Mouse (Mus musculus): Measurements from ENCODE around the gene Pacsin1.

Gene Pacsin1

DNA sequence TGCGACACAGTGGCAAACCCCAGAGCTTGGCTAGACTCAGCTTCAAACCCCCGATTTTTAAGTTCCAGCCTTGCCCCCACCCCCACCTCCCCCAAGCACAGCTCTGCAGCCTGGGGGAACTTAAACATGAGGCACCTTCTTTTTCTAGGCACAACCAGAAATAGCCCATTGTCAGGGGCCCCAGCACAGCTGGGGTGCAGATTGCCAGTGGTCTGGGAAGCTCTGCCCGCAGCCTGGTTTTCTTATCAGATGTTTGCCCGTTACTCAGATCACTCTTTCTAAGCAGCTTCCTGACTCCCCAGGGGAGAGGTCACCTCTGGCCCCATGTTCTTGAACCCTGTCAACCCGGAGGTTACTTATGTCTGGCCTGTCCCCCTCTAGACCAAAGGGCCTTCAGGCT lies 1.1 kb downstream of the Pacsin1 start:
- in situ Hi-C loops (cut with MboI; ENCODE audit: low pct_unique_long_range_greater_than_20kb in 1 of 2, low sequenced_read_pairs in 2 of 2, unreplicated experiment in 1 of 2) = no loop called here

- in situ Hi-C loops (cut with MboI; ENCODE audit: low pct_unique_long_range_greater_than_20kb in 1 of 2, low sequenced_read_pairs in 2 of 2, unreplicated experiment in 1 of 2) = no loop called here
These were observed 1.8 kb downstream of the Pacsin1 start for GRCm38 (mm10) chr17:27657123-27657522.

- in situ Hi-C loops (cut with MboI; ENCODE audit: low pct_unique_long_range_greater_than_20kb in 1 of 2, low sequenced_read_pairs in 2 of 2, unreplicated experiment in 1 of 2) = no loop called here
These were observed 3.5 kb downstream of the Pacsin1 start for GRCm38 (mm10) chr17:27658767-27659166.

GRCm38 (mm10) chr17:27671720-27672119 lies 16.4 kb downstream of the Pacsin1 start:
- in situ Hi-C loops (cut with MboI; ENCODE audit: low pct_unique_long_range_greater_than_20kb in 1 of 2, low sequenced_read_pairs in 2 of 2, unreplicated experiment in 1 of 2) = no loop called here

GRCm38 (mm10) chr17:27673945-27674344 lies 18.6 kb downstream of the Pacsin1 start:
- in situ Hi-C loops (cut with MboI; ENCODE audit: low pct_unique_long_range_greater_than_20kb in 1 of 2, low sequenced_read_pairs in 2 of 2, unreplicated experiment in 1 of 2) = no loop called here

GRCm38 (mm10) chr17:27675453-27675852 lies 20.1 kb downstream of the Pacsin1 start:
- in situ Hi-C loops (cut with MboI; ENCODE audit: low pct_unique_long_range_greater_than_20kb in 1 of 2, low sequenced_read_pairs in 2 of 2, unreplicated experiment in 1 of 2) = no loop called here

DNA sequence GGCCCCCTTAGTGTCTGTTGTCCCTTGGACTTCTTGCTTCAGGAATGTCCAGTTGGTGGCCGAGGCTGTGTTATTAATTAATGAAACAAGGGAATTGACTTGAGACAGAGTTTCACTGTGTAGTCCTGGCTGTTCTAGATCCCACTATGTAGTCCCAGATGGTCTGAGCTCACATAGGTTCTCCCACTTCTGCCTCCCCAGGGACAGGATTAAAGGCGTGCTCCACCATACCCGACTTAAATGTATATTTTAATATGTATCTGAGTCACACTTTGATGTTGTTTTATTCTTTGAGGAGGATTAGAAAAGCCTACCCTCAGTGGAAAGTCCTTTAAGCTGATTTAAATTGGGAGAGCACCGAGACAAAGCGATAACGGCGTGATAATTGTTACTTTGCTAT lies 21.0 kb downstream of the Pacsin1 start:
- in situ Hi-C loops (cut with MboI; ENCODE audit: low pct_unique_long_range_greater_than_20kb in 1 of 2, low sequenced_read_pairs in 2 of 2, unreplicated experiment in 1 of 2) = no loop called here

DNA sequence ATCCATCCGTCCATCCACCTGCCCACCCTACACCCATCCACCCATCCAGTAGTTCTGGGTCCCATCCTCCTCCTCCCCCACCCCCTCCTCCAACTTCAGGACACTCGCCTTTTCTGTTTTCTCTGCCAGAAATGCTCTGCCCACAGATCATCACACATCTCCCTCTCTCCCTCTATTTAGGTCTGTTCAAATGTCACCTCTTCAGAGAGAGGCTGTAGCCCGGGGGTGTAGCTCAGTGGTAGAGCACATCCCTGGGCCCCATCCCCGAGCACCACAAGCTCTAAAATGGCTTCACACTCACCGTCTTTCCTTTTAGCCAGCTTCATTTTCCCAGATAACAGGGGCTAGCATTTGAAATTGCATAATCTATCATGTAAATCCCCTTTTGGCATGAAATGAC lies 22.4 kb downstream of the Pacsin1 start:
- in situ Hi-C loops (cut with MboI; ENCODE audit: low pct_unique_long_range_greater_than_20kb in 1 of 2, low sequenced_read_pairs in 2 of 2, unreplicated experiment in 1 of 2) = no loop called here

- in situ Hi-C loops (cut with MboI; ENCODE audit: low pct_unique_long_range_greater_than_20kb in 1 of 2, low sequenced_read_pairs in 2 of 2, unreplicated experiment in 1 of 2) = no loop called here
These were observed 23.9 kb downstream of the Pacsin1 start for GRCm38 (mm10) chr17:27678924-27679813.

- in situ Hi-C loops (cut with MboI; ENCODE audit: low pct_unique_long_range_greater_than_20kb in 1 of 2, low sequenced_read_pairs in 2 of 2, unreplicated experiment in 1 of 2) = no loop called here
These were observed 29.7 kb downstream of the Pacsin1 start for GRCm38 (mm10) chr17:27684886-27685549.

DNA sequence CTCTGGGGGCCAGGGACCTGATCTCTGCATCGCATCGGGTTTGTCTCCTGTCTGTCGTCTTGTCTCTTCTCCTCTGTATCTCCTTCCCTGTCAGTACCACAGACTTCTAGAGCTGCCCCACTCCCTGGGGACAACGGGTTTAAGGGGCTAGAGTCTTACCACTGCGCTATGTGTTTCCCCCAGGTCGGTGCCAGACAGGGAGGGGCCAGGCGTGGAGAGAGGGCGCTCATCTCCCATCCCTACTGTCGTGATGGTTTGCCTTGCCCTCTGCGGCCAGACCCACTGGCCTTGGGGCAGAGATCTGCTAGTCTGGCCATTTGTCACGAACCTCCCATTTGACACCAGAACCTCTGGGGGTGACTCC lies 30.2 kb downstream of the Pacsin1 start:
- in situ Hi-C loops (cut with MboI; ENCODE audit: low pct_unique_long_range_greater_than_20kb in 1 of 2, low sequenced_read_pairs in 2 of 2, unreplicated experiment in 1 of 2) = no loop called here

DNA sequence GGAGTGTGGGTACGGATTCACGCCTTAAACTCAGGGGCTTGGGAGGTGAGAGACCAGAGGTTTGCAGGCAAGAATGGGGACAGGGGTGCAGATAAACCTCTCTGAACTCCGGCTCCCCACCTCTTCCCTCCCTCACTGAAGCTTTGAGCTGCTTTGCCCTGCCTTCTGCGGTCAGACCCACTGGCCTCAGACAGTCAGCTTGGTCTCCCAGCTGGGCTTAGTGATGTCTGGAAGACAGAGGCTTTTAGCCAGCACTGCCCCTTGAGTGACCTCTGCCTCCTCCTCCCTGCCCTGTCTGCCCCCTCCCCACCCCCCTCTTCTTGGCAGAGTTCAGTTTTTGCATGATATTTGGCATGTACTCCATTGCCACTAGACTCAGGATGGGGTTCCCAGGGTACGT lies 31.1 kb downstream of the Pacsin1 start:
- in situ Hi-C loops (cut with MboI; ENCODE audit: low pct_unique_long_range_greater_than_20kb in 1 of 2, low sequenced_read_pairs in 2 of 2, unreplicated experiment in 1 of 2) = no loop called here

DNA sequence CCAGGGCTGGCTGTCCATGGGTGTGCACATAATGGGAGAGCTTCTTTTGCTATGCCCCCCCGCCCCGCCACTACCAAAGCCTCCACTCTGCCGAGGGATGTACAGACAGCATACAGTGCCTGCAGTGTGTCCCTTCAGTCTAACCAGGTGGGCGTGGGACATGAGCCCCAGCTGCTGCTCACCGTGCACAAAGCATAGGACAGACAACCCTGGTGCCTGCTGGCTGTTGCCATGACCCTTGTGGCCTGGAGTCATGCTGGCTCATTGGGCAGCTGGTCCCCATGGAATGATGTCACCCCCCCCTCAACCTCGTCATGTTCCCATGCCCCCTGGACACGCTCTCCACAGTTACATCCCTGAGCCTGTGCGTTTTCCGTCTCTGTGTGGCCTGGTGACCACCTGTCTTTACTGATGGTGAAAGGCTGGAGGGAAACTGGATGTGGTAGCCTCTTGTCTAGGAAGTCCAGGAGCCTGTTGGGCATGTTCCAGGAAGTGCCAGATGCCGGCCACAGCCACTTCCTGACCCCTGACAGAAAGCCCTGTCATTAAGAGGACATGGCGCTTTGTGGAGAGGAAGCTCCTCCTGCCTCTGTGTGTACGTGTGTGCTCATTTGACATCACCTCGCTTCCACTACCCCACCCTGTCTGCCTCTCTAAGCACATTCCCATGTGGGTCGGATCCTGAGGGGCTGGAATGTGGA lies 35.8 kb downstream of the Pacsin1 start:
- in situ Hi-C loops (cut with MboI; ENCODE audit: low pct_unique_long_range_greater_than_20kb in 1 of 2, low sequenced_read_pairs in 2 of 2, unreplicated experiment in 1 of 2) = no loop called here

GRCm38 (mm10) chr17:27699641-27700244 lies 44.4 kb downstream of the Pacsin1 start:
- in situ Hi-C loops (cut with MboI; ENCODE audit: low pct_unique_long_range_greater_than_20kb in 1 of 2, low sequenced_read_pairs in 2 of 2, unreplicated experiment in 1 of 2) = no loop called here

DNA sequence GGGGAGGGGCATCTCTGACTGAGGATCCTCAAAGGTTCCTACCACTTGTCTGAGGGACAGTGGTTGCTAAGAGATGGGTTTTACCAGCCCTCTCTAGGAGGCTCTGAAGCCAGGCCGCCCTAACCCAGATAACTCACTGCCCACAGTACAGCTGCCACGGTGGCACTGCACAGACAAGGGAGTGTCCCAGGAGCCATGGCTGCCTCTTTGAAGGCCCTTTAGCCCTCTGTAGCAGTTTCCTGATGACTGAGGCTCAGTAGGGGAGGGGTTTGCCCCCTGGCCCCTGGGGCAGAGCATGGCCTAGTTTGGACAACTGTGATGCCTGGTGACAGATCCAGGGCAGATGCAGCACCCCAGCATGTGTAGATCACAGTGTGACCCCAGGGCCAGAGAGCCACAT lies 45.5 kb downstream of the Pacsin1 start:
- in situ Hi-C loops (cut with MboI; ENCODE audit: low pct_unique_long_range_greater_than_20kb in 1 of 2, low sequenced_read_pairs in 2 of 2, unreplicated experiment in 1 of 2) = no loop called here

- in situ Hi-C loops (cut with MboI; ENCODE audit: low pct_unique_long_range_greater_than_20kb in 1 of 2, low sequenced_read_pairs in 2 of 2, unreplicated experiment in 1 of 2) = no loop called here
These were observed 46.5 kb downstream of the Pacsin1 start for GRCm38 (mm10) chr17:27701856-27702255.

DNA sequence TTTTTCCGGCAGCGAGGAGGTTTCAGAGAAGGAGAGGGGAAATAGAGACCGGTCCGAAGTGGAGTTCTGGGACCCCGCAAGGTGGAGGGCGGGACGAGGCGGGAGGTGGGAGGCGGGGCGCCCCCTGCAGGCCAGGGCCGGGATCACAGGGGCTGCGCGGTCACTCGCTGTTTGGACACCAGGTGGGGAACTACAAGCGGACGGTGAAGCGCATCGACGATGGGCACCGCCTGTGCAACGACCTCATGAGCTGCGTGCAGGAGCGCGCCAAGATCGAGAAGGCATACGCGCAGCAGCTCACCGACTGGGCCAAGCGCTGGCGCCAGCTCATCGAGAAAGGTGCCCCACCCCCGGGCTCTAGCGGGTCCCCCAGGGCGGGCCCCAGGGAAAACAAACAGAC lies 47.2 kb downstream of the Pacsin1 start:
- in situ Hi-C loops (cut with MboI; ENCODE audit: low pct_unique_long_range_greater_than_20kb in 1 of 2, low sequenced_read_pairs in 2 of 2, unreplicated experiment in 1 of 2) = no loop called here

DNA sequence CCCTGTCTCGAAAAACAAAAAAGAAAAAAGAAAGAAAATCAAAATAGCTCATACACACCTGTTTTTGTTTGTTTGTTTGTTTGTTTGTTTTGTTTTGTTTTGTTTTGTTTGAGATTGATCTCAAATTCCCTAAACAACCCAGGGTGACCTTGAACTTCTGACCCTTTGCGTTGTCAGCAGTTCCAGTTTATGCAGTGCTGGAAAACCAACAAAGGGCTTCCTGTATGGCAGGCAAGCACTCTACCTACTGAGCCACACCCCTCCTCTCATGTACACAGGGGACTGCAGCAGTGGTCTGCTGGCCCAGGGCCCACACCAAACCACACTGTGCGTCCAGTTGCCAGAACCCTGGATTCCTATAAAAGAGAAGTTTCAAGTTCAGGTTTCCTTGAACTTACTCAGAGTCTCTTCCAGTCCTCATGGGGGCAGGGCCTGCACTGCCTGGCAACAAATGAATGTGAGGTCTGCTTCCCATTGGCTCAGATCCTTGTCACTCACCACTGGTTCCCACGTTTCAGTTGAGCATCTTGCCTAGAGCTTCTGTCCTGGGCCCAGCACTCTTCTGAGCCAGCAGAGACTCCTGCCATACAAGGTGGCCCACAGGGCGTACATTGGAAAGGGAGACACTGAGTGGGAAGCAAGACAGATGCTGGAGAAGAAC lies 48.8 kb downstream of the Pacsin1 start:
- in situ Hi-C loops (cut with MboI; ENCODE audit: low pct_unique_long_range_greater_than_20kb in 1 of 2, low sequenced_read_pairs in 2 of 2, unreplicated experiment in 1 of 2) = no loop called here

GRCm38 (mm10) chr17:27705661-27706060 lies 50.4 kb downstream of the Pacsin1 start:
- in situ Hi-C loops (cut with MboI; ENCODE audit: low pct_unique_long_range_greater_than_20kb in 1 of 2, low sequenced_read_pairs in 2 of 2, unreplicated experiment in 1 of 2) = no loop called here
